Mouse (Mus musculus): ENCODE measurements around the gene Arsg.

Gene Arsg

GRCm38 (mm10) chr11:109622518-109623037 is 149.4 kb downstream of the Arsg start:
- no peak for DNase-seq (ENCODE audit: low spot score)

All from adipocyte (in vitro differentiated cells).